Mouse (Mus musculus): Measurements from ENCODE around the gene Notum. TPM values are rescaled to one million over a fixed set of nuclear protein-coding genes. Genes with fewer than 3 reads are reported as not detected.

The Notum gene
- 0.28 and 0.48 TPM in 2 replicates for polyA plus RNA-seq (2012; ENCODE audit: low replicate concordance)

GRCm38 (mm10) chr11:120661076-120661460 is at the start of gene Notum:
Notum (minus strand) TSS chr11:120661175.

GRCm38 (mm10) chr11:120672687-120673593 is 12.0 kb upstream of the Notum start, which contains the start of gene Aspscr1:
Aspscr1 (plus strand) TSS chr11:120672973.

DNA sequence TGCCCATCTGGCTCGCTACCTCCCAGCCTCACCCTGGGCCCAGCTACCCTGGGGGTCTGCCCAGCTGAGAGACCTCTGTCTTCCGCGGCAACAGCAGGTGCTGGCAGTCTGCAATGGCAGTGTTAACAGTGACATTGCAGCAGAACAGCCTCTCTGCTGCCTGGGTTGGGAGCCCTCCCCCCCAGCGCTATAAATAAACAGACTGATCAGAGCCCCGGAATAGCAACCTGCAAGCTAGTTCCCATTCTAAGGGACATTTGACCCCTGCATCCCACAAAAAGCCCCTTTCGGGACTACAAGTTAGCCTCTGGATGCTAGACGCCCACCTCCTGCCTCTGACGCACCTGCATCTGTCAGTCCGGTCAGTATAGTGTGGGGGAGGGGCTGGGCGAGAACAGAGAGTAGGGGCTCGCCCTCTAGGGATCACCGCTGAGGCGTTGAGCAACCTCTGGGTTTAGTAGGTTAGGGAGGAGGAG is 12.9 kb downstream of the Notum start, which contains the start of gene Myadml2:
TSS of gene Myadml2 (minus strand) at position 158 of the 476 bp plus-strand sequence.

DNA sequence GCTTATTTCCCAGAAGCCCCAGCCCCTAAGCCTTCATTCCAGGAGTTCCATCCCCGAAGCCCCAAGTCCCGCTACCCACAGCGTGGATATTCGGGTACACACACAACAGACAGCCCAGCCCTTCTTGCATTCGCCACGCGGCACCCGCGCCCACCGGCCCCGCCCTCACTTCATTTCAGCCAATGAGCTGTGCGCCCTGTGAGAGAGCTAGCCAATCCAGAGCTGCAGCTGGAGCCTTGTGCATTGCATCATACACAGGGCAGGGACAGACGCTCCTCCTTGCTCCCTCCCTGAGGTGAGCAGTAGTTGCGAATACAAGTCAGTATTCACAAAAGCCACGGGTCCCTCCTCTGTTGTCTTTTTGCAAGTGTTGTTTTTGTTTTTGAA is 17.4 kb downstream of the Notum start, which contains the start of gene Pycr1:
TSS of gene Pycr1 (minus strand) at position 169 of the 387 bp plus-strand sequence.

DNA sequence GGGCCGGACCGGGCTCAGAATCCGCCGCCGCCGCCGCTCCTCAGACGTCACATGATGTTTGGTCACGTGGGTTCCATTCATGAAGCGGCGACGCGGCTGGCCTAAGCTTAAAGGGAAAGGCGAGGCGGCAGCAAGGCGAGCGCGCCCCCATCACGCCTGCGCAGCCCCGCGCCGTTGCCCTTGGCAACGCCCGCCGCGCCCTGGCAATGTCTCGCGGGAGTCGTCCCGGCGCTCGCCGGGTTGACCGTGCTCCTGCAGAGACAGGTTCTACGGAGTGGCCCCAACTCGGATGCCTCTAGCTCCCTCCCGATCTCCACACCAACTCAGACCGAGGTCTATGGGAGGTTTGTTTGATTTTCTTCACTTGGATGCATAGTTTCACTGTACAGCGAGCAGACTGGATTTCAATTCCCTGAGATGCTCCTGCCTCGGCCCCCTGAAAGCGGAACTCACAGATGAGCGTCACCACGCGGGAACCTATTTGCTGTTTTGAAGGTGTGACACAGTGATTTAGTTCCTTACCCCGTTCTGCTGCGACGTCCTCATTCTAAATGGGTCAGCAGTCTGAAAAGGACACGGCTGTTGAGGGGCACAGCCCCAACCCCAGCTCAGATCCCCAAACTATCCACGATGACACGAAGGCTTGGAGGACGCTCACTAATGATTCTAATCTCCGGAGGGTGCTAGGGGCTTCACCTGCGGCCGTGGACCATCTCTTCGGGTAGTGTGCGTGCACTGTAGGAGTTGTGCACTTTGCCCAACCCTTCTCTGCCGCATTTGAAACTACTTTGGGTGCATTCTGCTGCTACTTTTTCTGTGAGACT is 27.2 kb downstream of the Notum start, which contains the start of gene Mafg:
TSS of gene Mafg (minus strand) at position 81 of the 824 bp plus-strand sequence.

DNA sequence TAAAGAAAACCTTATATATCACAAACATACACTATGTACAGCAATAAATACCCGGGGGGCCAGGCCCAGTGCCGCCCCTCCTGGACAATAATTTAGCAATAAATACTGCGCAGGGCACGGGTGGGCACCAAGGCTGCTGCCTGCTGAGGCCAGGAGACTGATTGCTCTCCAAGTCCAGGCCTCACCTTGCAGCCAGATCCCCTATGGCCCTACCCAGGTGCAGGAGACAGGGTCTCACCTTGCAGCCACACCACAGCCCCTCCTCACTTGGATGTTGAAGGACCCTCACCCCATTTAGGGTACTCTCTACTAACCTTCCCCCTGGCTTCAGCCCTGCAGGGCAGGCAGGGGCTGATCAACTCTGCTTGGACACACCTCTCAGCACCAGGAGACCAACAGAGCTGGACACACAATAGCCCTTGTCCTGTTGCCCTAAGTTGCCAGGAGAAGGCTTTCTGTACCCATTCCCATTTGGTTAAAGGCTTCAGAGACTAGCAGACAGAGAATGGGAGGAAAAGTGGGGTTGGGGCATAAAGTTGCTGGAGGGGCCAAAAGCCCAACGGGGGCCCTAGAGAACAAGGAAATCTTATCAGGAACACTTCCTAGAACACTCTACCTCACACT is 35.7 kb downstream of the Notum start, which contains the start of gene Sirt7:
TSS of gene Sirt7 (minus strand) at position 89 of the 624 bp plus-strand sequence.

GRCm38 (mm10) chr11:120617519-120618112 is 43.4 kb downstream of the Notum start, which contains the start of gene Pcyt2:
Pcyt2 (minus strand) TSS chr11:120617936.

GRCm38 (mm10) chr11:120608241-120609034 is 52.5 kb downstream of the Notum start, which contains the start of gene Npb:
Npb (plus strand) TSS chr11:120608477.

Other genes with a start within 250 kb of the Notum start
- gene Nploc4, start 223.5 kb downstream of the Notum start, polyA plus RNA-seq (2012; ENCODE audit: low replicate concordance) = 82.3 and 226 TPM in 2 replicates
- gene Tspan10, start 218.5 kb downstream of the Notum start, polyA plus RNA-seq (2012; ENCODE audit: low replicate concordance) = 0.17 TPM in 1 of 2 replicates, not detected in the other
- gene Pde6g, start 207.7 kb downstream of the Notum start, polyA plus RNA-seq (2012; ENCODE audit: low replicate concordance) = 0.20 and 0.28 TPM in 2 replicates
- gene Oxld1, start 203.1 kb downstream of the Notum start, polyA plus RNA-seq (2012; ENCODE audit: low replicate concordance) = 6.7 and 11.8 TPM in 2 replicates
- gene Ccdc137, start 203.1 kb downstream of the Notum start, polyA plus RNA-seq (2012; ENCODE audit: low replicate concordance) = 33.7 and 46.9 TPM in 2 replicates
- 9.5 and 17.8 TPM in 2 replicates for gene Arl16, start 193.6 kb downstream of the Notum start, polyA plus RNA-seq (2012; ENCODE audit: low replicate concordance)
- 288 and 518 TPM in 2 replicates for gene Mrpl12, start 176.6 kb downstream of the Notum start, polyA plus RNA-seq (2012; ENCODE audit: low replicate concordance)
- gene Slc25a10, start 169.3 kb downstream of the Notum start, polyA plus RNA-seq (2012; ENCODE audit: low replicate concordance) = 94.0 and 114 TPM in 2 replicates
- gene Gcgr, start 130.5 kb downstream of the Notum start, polyA plus RNA-seq (2012; ENCODE audit: low replicate concordance) = not detected in 2 replicates
- gene Mcrip1, start 111.4 kb downstream of the Notum start, polyA plus RNA-seq (2012; ENCODE audit: low replicate concordance) = 63.8 and 96.4 TPM in 2 replicates
- not detected in 2 replicates for gene Ppp1r27, start 110.0 kb downstream of the Notum start, polyA plus RNA-seq (2012; ENCODE audit: low replicate concordance)
- 998 and 1,537 TPM in 2 replicates for gene P4hb, start 87.9 kb downstream of the Notum start, polyA plus RNA-seq (2012; ENCODE audit: low replicate concordance)
- gene Arhgdia, start 79.6 kb downstream of the Notum start, polyA plus RNA-seq (2012; ENCODE audit: low replicate concordance) = 596 and 1,231 TPM in 2 replicates
- gene Alyref, start 62.8 kb downstream of the Notum start, polyA plus RNA-seq (2012; ENCODE audit: low replicate concordance) = 192 and 295 TPM in 2 replicates
- 39.8 and 162 TPM in 2 replicates for gene Anapc11, start 62.8 kb downstream of the Notum start, polyA plus RNA-seq (2012; ENCODE audit: low replicate concordance)
- 2.4 and 7.0 TPM in 2 replicates for gene Npb, start 52.7 kb downstream of the Notum start, polyA plus RNA-seq (2012; ENCODE audit: low replicate concordance)
- 56.6 and 107 TPM in 2 replicates for gene Pcyt2, start 43.2 kb downstream of the Notum start, polyA plus RNA-seq (2012; ENCODE audit: low replicate concordance)
- gene Sirt7, start 35.9 kb downstream of the Notum start, polyA plus RNA-seq (2012; ENCODE audit: low replicate concordance) = 147 and 228 TPM in 2 replicates
- 103 and 176 TPM in 2 replicates for gene Mafg, start 27.6 kb downstream of the Notum start, polyA plus RNA-seq (2012; ENCODE audit: low replicate concordance)
- 2.3 and 2.7 TPM in 2 replicates for gene Pycr1, start 17.4 kb downstream of the Notum start, polyA plus RNA-seq (2012; ENCODE audit: low replicate concordance)
- not detected in 2 replicates for gene Myadml2, start 13.0 kb downstream of the Notum start, polyA plus RNA-seq (2012; ENCODE audit: low replicate concordance)
- 168 and 366 TPM in 2 replicates for gene Aspscr1, start 11.8 kb upstream of the Notum start, polyA plus RNA-seq (2012; ENCODE audit: low replicate concordance)
- gene Cenpx, start 52.6 kb upstream of the Notum start, polyA plus RNA-seq (2012; ENCODE audit: low replicate concordance) = 33.5 and 180 TPM in 2 replicates
- 29.3 and 37.4 TPM in 2 replicates for gene Lrrc45, start 52.8 kb upstream of the Notum start, polyA plus RNA-seq (2012; ENCODE audit: low replicate concordance)
- 3.6 and 5.3 TPM in 2 replicates for gene Rac3, start 60.3 kb upstream of the Notum start, polyA plus RNA-seq (2012; ENCODE audit: low replicate concordance)
- gene Dcxr, start 66.1 kb upstream of the Notum start, polyA plus RNA-seq (2012; ENCODE audit: low replicate concordance) = 8.7 and 44.1 TPM in 2 replicates
- gene Cbr2, start 70.9 kb upstream of the Notum start, polyA plus RNA-seq (2012; ENCODE audit: low replicate concordance) = 2.4 and 4.0 TPM in 2 replicates
- gene Hmga1b, start 101.6 kb upstream of the Notum start, polyA plus RNA-seq (2012; ENCODE audit: low replicate concordance) = 269 and 1,219 TPM in 2 replicates
- gene Rfng, start 123.0 kb upstream of the Notum start, polyA plus RNA-seq (2012; ENCODE audit: low replicate concordance) = 41.1 and 90.1 TPM in 2 replicates
- 35.0 and 37.0 TPM in 2 replicates for gene Gps1, start 123.1 kb upstream of the Notum start, polyA plus RNA-seq (2012; ENCODE audit: low replicate concordance)
- gene Dus1l, start 135.2 kb upstream of the Notum start, polyA plus RNA-seq (2012; ENCODE audit: low replicate concordance) = 123 and 193 TPM in 2 replicates
- 69.7 and 289 TPM in 2 replicates for gene Fasn, start 163.4 kb upstream of the Notum start, polyA plus RNA-seq (2012; ENCODE audit: low replicate concordance)